Comparison of ENCODE assay signal across 7 mouse cellular contexts in genomic region chr13:95222569-95223426, GRCm38 (mm10). TPM values are rescaled to one million over a fixed set of nuclear protein-coding genes. Genes with fewer than 3 reads are reported as not detected.
DNase-seq lines count a peak whose midpoint lies in the region; ATAC-seq and TF ChIP-seq lines count a peak whose summit lies in the region.

No protein-coding gene starts in this region.

- no peaks in the 10 kb centered on the region for H3K4me1 ChIP-seq in heart, adult 2 months (ENCODE audit: control insufficient read depth, insufficient read depth, low read length)
- peaks cover 2% of the 10 kb centered on the region; the same call in 1 of the 2 replicates for H3K4me1 ChIP-seq in limb, embryonic 11.5 days (ENCODE audit: control insufficient read depth, insufficient read depth, low read length)
- 0 out of 2 replicates have a peak, but pooled peaks cover 11% of the 10 kb centered on the region for H3K4me1 ChIP-seq in midbrain, embryonic 13.5 days (replicated peaks)
- 0 out of 2 replicates have a peak, but pooled peaks cover 2% of the 10 kb centered on the region for H3K4me1 ChIP-seq in stomach, postnatal 0 days (replicated peaks; ENCODE audit: control insufficient read depth, insufficient read depth)

- H3K9me3 ChIP-seq in limb, embryonic 11.5 days (ENCODE audit: control insufficient read depth, low read length) = no peaks in the 10 kb centered on the region
- H3K9me3 ChIP-seq in midbrain, embryonic 13.5 days = no peaks in the 10 kb centered on the region
- no peaks in the 10 kb centered on the region for H3K9me3 ChIP-seq in stomach, postnatal 0 days (ENCODE audit: control insufficient read depth, low read length)

- H3K79me2 ChIP-seq in heart, adult 2 months (replicated peaks; ENCODE audit: control insufficient read depth, insufficient read depth, low read length) = no peaks in the 10 kb centered on the region

- H3K27me3 ChIP-seq in heart, adult 2 months (ENCODE audit: control insufficient read depth, insufficient read depth, low read length) = peaks cover 4% of the 10 kb centered on the region
- H3K27me3 ChIP-seq in limb, embryonic 11.5 days (ENCODE audit: control insufficient read depth, insufficient read depth, low read length) = peaks cover 17% of the 10 kb centered on the region
- peaks cover 33% of the 10 kb centered on the region; the same call in 1 of the 2 replicates for H3K27me3 ChIP-seq in midbrain, embryonic 13.5 days
- H3K27me3 ChIP-seq in stomach, postnatal 0 days (ENCODE audit: control insufficient read depth, insufficient read depth, low read length) = peaks cover 2% of the 10 kb centered on the region; the same call in 1 of the 2 replicates

- peak; percentile 35 for DNase-seq in brain, adult 2 months (ENCODE audit: low read depth, low spot score)
- DNase-seq in embryo, embryonic 9.5 days (ENCODE audit: extremely low spot score) = peak; percentile 40
- peak; percentile 41 to 49 for DNase-seq in heart, adult 2 months
- peak; percentile 5 to 6 for DNase-seq in kidney, adult 8-10 months
- DNase-seq in limb, embryonic 11.5 days (ENCODE audit: low spot score) = peak; percentile 59
- DNase-seq in stomach, postnatal 0 days (ENCODE audit: low spot score) = peak; percentile 53

- H3K9ac ChIP-seq in heart, adult 2 months (ENCODE audit: low read depth, low read length) = peak overlapping the region; percentile 50
- peak overlapping the region; percentile 60 for H3K9ac ChIP-seq in limb, embryonic 11.5 days (ENCODE audit: low read length)
- peak overlapping the region; percentile 72 for H3K9ac ChIP-seq in midbrain, embryonic 13.5 days (replicated peaks)
- peak overlapping the region; percentile 64 for H3K9ac ChIP-seq in stomach, postnatal 0 days (ENCODE audit: low read length)

- H3K36me3 ChIP-seq in heart, adult 2 months (ENCODE audit: control insufficient read depth, insufficient read depth, low read length) = no peaks in the 10 kb centered on the region
- H3K36me3 ChIP-seq in limb, embryonic 11.5 days (ENCODE audit: control insufficient read depth, insufficient read depth, low read length) = no peaks in the 10 kb centered on the region
- H3K36me3 ChIP-seq in midbrain, embryonic 13.5 days = no peaks in the 10 kb centered on the region
- no peaks in the 10 kb centered on the region for H3K36me3 ChIP-seq in stomach, postnatal 0 days (ENCODE audit: control insufficient read depth, insufficient read depth, low read length)

- 0 out of 2 replicates have a peak, but pooled peaks have one; percentile 47 for ATAC-seq in limb, embryonic 11.5 days (ENCODE audit: insufficient number of reproducible peaks, low FRiP score, low TSS enrichment, low read depth)
- ATAC-seq in midbrain, embryonic 13.5 days = peak; percentile 75
- peak; percentile 79 for ATAC-seq in stomach, postnatal 0 days (ENCODE audit: low FRiP score, low TSS enrichment)

- H3K4me2 ChIP-seq in limb, embryonic 11.5 days (ENCODE audit: low read depth, severe bottlenecking) = peak overlapping the region; percentile 98
- peak overlapping the region; percentile 98 for H3K4me2 ChIP-seq in midbrain, embryonic 13.5 days (replicated peaks)
- H3K4me2 ChIP-seq in stomach, postnatal 0 days (replicated peaks; ENCODE audit: low read depth) = peak overlapping the region; percentile 98

- WGBS in heart, adult 2 months = 2% methylated on average over 69 of the region's 96 CpGs
- WGBS in limb, embryonic 11.5 days = under 1% methylated on average over 67 of the region's 96 CpGs
- under 1% methylated on average over 87 of the region's 96 CpGs for WGBS in midbrain, embryonic 13.5 days
- 2% methylated on average over 73 of the region's 96 CpGs for WGBS in stomach, postnatal 0 days

- no peak for TF ChIP-seq POLR2A in heart, adult 2 months (IDR thresholded peaks at IDR 0.05; ENCODE audit: insufficient read depth, low read depth, low read length)

- no peak for TF ChIP-seq CTCF in heart, adult 2 months (IDR thresholded peaks at IDR 0.05)
- TF ChIP-seq CTCF in stomach, postnatal 0 days (IDR thresholded peaks at IDR 0.05; ENCODE audit: low read depth) = no peak

- TF ChIP-seq EP300 in heart, adult 2 months (IDR thresholded peaks at IDR 0.05; ENCODE audit: insufficient read depth, low read depth, low read length) = no peak
- TF ChIP-seq EP300 in stomach, postnatal 0 days (optimal IDR thresholded peaks at IDR 0.05) = no peak

- H3K4me3 ChIP-seq in heart, adult 2 months = peak overlapping the region; percentile 44
- H3K4me3 ChIP-seq in limb, embryonic 11.5 days (ENCODE audit: low read depth, low read length) = peak overlapping the region; percentile 63
- H3K4me3 ChIP-seq in midbrain, embryonic 13.5 days (replicated peaks) = peak overlapping the region; percentile 78
- peak overlapping the region; percentile 66 for H3K4me3 ChIP-seq in stomach, postnatal 0 days (ENCODE audit: low read depth, low read length)

- intact Hi-C loops in heart, adult 2 months (cut with DNase I) = no loop called here

- peak overlapping the region; percentile 23 for H3K27ac ChIP-seq in heart, adult 2 months
- H3K27ac ChIP-seq in limb, embryonic 11.5 days (replicated peaks; ENCODE audit: low read depth, low read length) = no peak overlapping the region
- no peak overlapping the region for H3K27ac ChIP-seq in midbrain, embryonic 13.5 days
- H3K27ac ChIP-seq in stomach, postnatal 0 days (replicated peaks) = 0 out of 2 replicates have a peak overlapping the region, but pooled peaks have one; percentile 4

RNA-seq across cellular contexts. Expression of gene Pde8b, which starts 27.3 kb away (rescaled TPM):
- total RNA-seq in heart, adult 2 months (2021) = 1 to 10 TPM; 2.6 to 5.0 TPM
- polyA plus RNA-seq in heart, adult 2 months (2012; rRNA removed) = 1.7 and 2.7 TPM in 2 replicates
- 1.8 and 1.9 TPM in 2 replicates for polyA plus RNA-seq in limb, embryonic 11.5 days (2014; fragmentation: Nextera tagmentation; extraction: Ambion mirVana)
- polyA plus RNA-seq in midbrain, embryonic 13.5 days (2015; fragmentation: Nextera tagmentation; extraction: Ambion mirVana) = 4.0 and 4.1 TPM in 2 replicates
- polyA plus RNA-seq in stomach, postnatal 0 days (2015; fragmentation: Nextera tagmentation; extraction: Ambion mirVana) = 2.5 and 3.8 TPM in 2 replicates

Comparison
In these comparisons a context has a peak if more than half of its experiments do, and no peak if none do; other contexts are left out.
1. DNase-seq: peak in every context shown above with its lines; median percentile 59 in limb, embryonic 11.5 days; 53 in stomach, postnatal 0 days; 45 in heart, adult 2 months; 40 in embryo, embryonic 9.5 days; 35 in brain, adult 2 months; 6 in kidney, adult 8-10 months.
2. H3K27ac ChIP-seq: peak in heart, adult 2 months (single experiment) and stomach, postnatal 0 days (single experiment); none in limb, embryonic 11.5 days (single experiment) and midbrain, embryonic 13.5 days (single experiment).
3. Peak in every context shown above with its lines, with median percentiles within 50 percentile points of each other: H3K4me3 ChIP-seq, H3K9ac ChIP-seq, ATAC-seq and H3K4me2 ChIP-seq.